Mouse (Mus musculus) liver, embryonic 12.5 days (tissue): ENCODE measurements around the gene Dcbld2. TPM values are rescaled to one million over a fixed set of nuclear protein-coding genes. Genes with fewer than 3 reads are reported as not detected.

Experiments
- ATAC-seq: fragments of 200-750 bp; cut with Nextera tagmentation; 2 replicates; pipeline ENCODE4 v1.8.0; 2017; ENCODE audit warnings: moderate number of reproducible peaks, mild to moderate bottlenecking, moderate library complexity
- H3K27ac ChIP-seq: fragments of 300-500 bp; sonication (generic); 2 replicates; pipeline ENCODE4 v1.5.1; 2016; ENCODE audit warnings: mild to moderate bottlenecking
- H3K27me3 ChIP-seq: fragments of 300-500 bp; sonication (generic); replicated peaks from 2 replicates; pipeline ENCODE4 v1.6.1; 2016; ENCODE audit warnings: mild to moderate bottlenecking, moderate library complexity
- H3K36me3 ChIP-seq: fragments of 300-500 bp; sonication (generic); 2 replicates; pipeline ENCODE4 v1.6.1; 2016; ENCODE audit warnings: mild to moderate bottlenecking, moderate library complexity
- H3K4me1 ChIP-seq: fragments of 300-500 bp; sonication (generic); 2 replicates; pipeline ENCODE4 v1.6.1; 2016
- H3K4me2 ChIP-seq: fragments of 300-500 bp; sonication (generic); 2 replicates; pipeline ENCODE4 v1.6.1; 2016; ENCODE audit warnings: mild to moderate bottlenecking, moderate library complexity
- H3K4me3 ChIP-seq: fragments of 300-500 bp; sonication (generic); 2 replicates; pipeline ENCODE4 v1.5.1; 2016; ENCODE audit warnings: mild to moderate bottlenecking, moderate library complexity
- H3K9ac ChIP-seq: fragments of 300-500 bp; sonication (generic); 2 replicates; pipeline ENCODE4 v1.6.1; 2016; ENCODE audit warnings: mild to moderate bottlenecking, moderate library complexity
- H3K9me3 ChIP-seq: fragments of 300-500 bp; sonication (generic); replicated peaks from 2 replicates; pipeline ENCODE4 v1.6.1; 2016; ENCODE audit warnings: mild to moderate bottlenecking, moderate library complexity
- WGBS: fragments of 180-500 bp; shearing (Covaris S2); methylation state at CpG from one replicate; pipeline ENCODE4 v1.1.7; 2016; ENCODE audit not compliant: insufficient replicate concordance; 5-methylcytosine and 5-hydroxymethylcytosine counted together
- polyA plus RNA-seq: library from polyadenylated mRNA; unstranded; fragments of >200 nt; fragmentation: Nextera tagmentation; extraction: Ambion mirVana; gene quantifications from 2 replicates; pipeline ENCODE4 v1.2.1, GENCODE M21; 2016

Gene Dcbld2
- polyA plus RNA-seq: 4.7 and 6.1 TPM in 2 replicates

DNA sequence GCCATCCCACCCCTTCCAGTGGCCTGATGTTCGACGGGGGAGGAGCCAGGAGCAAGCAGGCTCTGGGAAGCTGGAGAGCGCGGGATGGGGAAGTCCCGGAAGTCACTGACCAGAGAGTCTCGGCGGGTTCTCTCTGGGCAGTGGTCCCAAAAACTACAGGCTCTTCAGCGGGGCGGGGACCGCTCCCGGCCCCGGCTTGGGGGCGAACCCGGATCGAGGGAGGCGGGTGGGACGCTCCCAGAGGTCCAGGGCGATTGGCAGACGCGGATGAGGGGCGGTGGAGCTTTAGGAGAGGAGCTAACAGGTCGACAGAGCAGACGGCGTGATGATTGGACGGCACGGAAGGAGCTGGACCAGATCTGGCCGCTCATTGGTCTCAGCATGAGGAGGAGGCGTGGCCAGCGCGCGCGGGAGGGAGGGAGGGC lies at the start of gene Dcbld2:
TSS of gene Dcbld2 (plus strand) at position 382 of the 425 bp plus-strand sequence.
- Histone ChIP-seq H3K4me3 (peak within 1 kb of the TSS; percentile 79), H3K36me3 (no peaks in the 10 kb centered on the region), H3K9ac (peak within 1 kb of the TSS; percentile 83), H3K4me2 (peak within 1 kb of the TSS; percentile 95), H3K9me3 (no peaks in the 10 kb centered on the region), H3K4me1 (peaks cover 17% of the 10 kb centered on the region; the same call in 1 of the 2 replicates), H3K27ac (peak within 1 kb of the TSS; percentile 77), H3K27me3 (peaks cover 26% of the 10 kb centered on the region)
- under 1% methylated on average over 28 of the region's 32 CpGs for WGBS
- ATAC-seq: peak; percentile 99

DNA sequence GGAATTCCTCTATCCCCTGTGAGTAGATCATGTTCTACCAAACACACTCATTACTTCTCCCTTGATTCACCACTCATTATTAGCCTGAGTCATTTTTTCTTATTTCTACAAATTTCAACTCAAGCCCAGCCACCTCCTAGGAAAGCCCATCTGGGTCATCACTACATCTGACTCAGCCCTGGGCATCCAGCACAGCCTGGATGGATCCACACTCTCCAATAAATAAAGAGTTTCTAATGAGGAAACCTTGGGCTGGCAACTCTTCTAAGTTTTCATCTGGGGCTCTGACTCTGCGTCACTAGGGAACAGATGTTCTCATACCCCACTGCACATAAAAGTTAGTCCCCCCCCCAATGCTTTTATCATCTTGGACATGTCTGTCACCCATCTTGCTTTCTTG lies 31.1 kb upstream of the Dcbld2 start:
- WGBS: 69% methylated on average over 1 of the region's 1 CpGs
- Histone ChIP-seq H3K27me3 (no peaks in the 10 kb centered on the region), H3K4me2 (no peak overlapping the region), H3K9me3 (no peaks in the 10 kb centered on the region), H3K4me3 (no peak overlapping the region), H3K9ac (no peak overlapping the region), H3K27ac (no peak overlapping the region), H3K36me3 (no peaks in the 10 kb centered on the region), H3K4me1 (no peaks in the 10 kb centered on the region)
- ATAC-seq: no peak

DNA sequence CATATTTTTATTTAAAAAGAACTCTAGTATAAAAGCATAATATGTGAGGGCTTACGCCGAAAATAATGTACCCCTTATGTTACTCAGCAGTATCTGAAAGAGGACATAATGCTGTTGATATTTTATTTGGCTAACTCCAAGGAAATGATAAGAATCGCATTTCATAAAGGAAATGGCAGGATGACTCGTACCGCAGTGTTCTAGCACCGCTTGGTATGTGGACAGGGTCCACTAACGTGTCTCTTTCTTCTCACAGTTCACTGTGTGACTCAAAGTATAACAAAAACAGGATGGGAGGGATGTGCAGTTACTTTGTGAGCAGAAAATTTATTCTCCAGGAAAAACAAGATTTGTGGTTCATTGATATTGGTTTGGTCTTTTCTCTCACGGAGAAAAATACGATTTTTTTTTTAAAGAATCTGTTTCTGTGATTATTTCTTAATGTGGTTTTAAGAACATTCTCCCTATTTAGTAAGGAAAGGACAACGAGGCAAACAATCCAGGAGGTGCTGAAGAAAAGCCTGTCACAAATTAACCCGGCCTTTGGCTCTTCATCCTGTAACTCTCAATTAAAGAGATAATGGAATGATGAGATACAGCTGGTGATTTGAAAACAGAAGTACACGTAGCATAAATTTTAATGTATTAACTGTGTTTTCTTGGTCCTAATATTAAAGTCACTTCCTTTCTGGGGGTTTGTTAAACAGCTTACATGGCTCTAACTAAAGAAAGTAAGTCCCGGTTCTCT lies 30.3 kb upstream of the Dcbld2 start:
- 64% methylated on average over 13 of the region's 13 CpGs for WGBS
- no peak for ATAC-seq
- no peaks in the 10 kb centered on the region for H3K9me3 ChIP-seq
- no peak overlapping the region for H3K9ac ChIP-seq
- H3K27ac ChIP-seq: no peak overlapping the region
- H3K4me2 ChIP-seq: no peak overlapping the region
- H3K4me3 ChIP-seq: no peak overlapping the region
- H3K4me1 ChIP-seq: no peaks in the 10 kb centered on the region
- H3K36me3 ChIP-seq: no peaks in the 10 kb centered on the region
- H3K27me3 ChIP-seq: no peaks in the 10 kb centered on the region

DNA sequence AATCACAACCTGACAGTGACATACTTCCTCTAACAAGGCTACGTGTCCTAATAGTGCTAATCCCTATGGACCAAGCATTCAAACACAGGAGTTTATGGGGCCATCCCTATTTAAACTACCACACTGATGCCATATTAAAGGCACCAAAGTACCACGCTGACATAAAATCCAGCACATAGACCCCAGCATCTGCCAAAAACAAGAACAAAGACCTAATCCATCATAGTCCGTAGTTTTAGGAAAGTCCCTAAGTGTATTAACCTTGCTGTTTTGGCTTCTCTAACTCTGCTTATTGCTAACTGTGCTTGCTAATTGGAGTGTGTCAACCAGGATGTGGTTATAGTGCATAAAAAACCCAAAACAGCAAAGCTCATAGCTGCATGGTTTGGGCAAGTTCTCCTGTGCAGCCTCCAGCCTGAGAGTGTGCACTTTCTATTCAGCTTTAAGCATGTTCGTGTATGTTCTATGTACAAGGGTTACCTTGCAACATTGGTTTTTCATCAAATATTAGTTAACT lies 21.9 kb upstream of the Dcbld2 start:
- 63% methylated on average over 4 of the region's 4 CpGs for WGBS
- ATAC-seq: no peak
- no peaks in the 10 kb centered on the region for H3K9me3 ChIP-seq
- no peak overlapping the region for H3K4me3 ChIP-seq
- no peaks in the 10 kb centered on the region for H3K4me1 ChIP-seq
- no peak overlapping the region for H3K4me2 ChIP-seq
- H3K27ac ChIP-seq: no peak overlapping the region
- H3K9ac ChIP-seq: no peak overlapping the region
- H3K36me3 ChIP-seq: no peaks in the 10 kb centered on the region
- no peaks in the 10 kb centered on the region for H3K27me3 ChIP-seq

DNA sequence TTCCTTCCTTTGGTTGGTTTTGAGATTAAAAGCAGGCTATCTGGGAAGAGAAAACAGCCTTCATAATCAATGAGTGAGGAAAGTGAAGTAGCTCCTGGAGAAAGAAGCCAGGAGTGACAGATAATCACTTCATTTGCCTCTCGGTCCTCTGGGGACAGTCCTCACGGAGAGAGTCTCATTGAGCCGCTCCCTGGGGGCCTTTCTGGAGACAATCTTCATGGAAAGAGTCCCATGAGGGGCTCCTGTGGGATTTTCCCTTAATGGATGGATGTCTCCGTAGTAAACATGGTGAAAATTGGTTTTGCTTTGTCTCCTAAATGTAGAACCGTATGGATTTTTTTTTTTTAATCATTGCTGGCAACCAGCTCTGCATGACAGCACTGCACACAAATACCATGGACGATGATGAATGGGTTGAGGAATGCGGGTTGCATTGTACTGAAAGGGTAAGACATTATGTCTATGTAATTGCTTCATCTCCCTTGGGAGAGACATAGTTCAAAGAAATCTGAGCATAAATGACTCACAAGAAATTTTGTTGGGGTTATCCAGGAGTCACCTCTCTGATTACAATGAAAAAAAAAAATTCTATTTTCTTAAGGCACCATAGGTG lies 19.0 kb upstream of the Dcbld2 start:
- 46% methylated on average over 7 of the region's 7 CpGs for WGBS
- H3K36me3 ChIP-seq: no peaks in the 10 kb centered on the region
- ATAC-seq: no peak
- H3K9me3 ChIP-seq: no peaks in the 10 kb centered on the region
- H3K9ac ChIP-seq: no peak overlapping the region
- no peak overlapping the region for H3K27ac ChIP-seq
- no peaks in the 10 kb centered on the region for H3K27me3 ChIP-seq
- no peak overlapping the region for H3K4me3 ChIP-seq
- H3K4me2 ChIP-seq: no peak overlapping the region
- H3K4me1 ChIP-seq: no peaks in the 10 kb centered on the region

DNA sequence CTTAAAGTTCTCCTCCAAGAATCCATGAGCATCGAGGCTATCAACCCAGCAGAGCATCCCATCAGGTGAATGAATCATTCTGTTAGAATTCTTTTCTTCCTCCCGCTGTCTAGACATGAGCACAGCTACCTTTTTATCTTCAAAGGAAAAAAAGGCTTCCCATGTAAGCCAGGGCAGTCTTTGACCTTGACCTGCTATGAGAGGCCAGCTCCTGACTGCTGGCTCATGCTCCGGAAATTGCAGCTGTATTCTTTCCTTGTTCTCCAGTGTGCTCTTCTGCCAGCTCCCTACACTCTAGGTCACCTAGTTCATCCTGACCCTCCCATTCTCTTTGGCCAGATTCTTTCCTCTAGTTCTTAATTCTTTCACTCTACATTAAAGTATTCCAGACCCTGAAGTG lies 15.2 kb upstream of the Dcbld2 start:
- 71% methylated on average over 3 of the region's 3 CpGs for WGBS
- Histone ChIP-seq H3K4me3 (no peak overlapping the region), H3K9ac (no peak overlapping the region), H3K27ac (no peak overlapping the region), H3K9me3 (no peaks in the 10 kb centered on the region), H3K4me1 (no peaks in the 10 kb centered on the region), H3K36me3 (no peaks in the 10 kb centered on the region), H3K4me2 (no peak overlapping the region), H3K27me3 (no peaks in the 10 kb centered on the region)
- ATAC-seq: no peak

DNA sequence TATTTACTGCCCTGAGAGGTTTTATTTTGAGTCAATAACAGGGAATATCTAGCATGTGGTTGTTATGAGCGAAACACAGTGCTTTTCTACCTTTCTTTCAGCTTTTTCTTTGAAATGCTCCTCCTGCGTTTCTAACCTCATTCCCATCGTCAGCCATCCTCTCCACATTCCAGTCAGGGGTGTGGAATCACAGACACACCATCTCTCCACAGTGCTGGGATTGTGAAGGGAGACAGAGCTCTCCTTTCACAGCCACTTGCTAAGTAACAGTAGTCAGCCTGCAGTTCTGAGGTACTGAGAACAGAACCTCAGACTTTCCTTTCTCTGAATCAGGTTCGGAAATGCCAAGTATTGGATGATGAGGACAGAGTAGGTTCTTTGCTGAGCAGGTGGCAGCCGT lies 14.1 kb upstream of the Dcbld2 start:
- H3K4me2 ChIP-seq: no peak overlapping the region
- H3K27me3 ChIP-seq: no peaks in the 10 kb centered on the region
- H3K9ac ChIP-seq: no peak overlapping the region
- 58% methylated on average over 5 of the region's 5 CpGs for WGBS
- no peak overlapping the region for H3K4me3 ChIP-seq
- no peaks in the 10 kb centered on the region for H3K4me1 ChIP-seq
- no peaks in the 10 kb centered on the region for H3K36me3 ChIP-seq
- H3K9me3 ChIP-seq: no peaks in the 10 kb centered on the region
- ATAC-seq: no peak
- no peak overlapping the region for H3K27ac ChIP-seq

DNA sequence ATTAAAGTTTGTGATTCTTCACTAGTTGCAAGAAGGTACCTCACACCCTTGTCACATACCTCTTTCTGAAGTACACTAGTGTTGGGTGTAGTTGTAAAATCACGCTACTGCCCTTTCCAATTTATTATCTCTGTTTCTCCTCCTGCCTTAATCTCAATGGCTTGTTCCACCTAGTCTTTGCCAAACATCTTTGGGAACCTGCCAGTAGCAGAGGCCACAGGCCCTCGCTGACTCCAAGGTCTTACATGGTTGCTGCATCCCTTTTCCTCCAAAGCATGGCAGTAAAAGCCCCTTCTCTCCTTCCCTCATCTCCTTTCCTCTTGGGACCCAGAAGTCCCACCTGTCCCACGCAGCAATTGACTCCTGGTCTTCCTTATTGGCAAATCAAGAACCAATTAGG lies 9.6 kb upstream of the Dcbld2 start:
- no peak overlapping the region for H3K9ac ChIP-seq
- 68% methylated on average over 3 of the region's 3 CpGs for WGBS
- no peaks in the 10 kb centered on the region for H3K27me3 ChIP-seq
- no peak overlapping the region for H3K27ac ChIP-seq
- no peaks in the 10 kb centered on the region for H3K9me3 ChIP-seq
- no peaks in the 10 kb centered on the region for H3K36me3 ChIP-seq
- H3K4me3 ChIP-seq: no peak overlapping the region
- H3K4me2 ChIP-seq: no peak overlapping the region
- no peak for ATAC-seq
- H3K4me1 ChIP-seq: 0 out of 2 replicates have a peak, but pooled peaks cover 2% of the 10 kb centered on the region

DNA sequence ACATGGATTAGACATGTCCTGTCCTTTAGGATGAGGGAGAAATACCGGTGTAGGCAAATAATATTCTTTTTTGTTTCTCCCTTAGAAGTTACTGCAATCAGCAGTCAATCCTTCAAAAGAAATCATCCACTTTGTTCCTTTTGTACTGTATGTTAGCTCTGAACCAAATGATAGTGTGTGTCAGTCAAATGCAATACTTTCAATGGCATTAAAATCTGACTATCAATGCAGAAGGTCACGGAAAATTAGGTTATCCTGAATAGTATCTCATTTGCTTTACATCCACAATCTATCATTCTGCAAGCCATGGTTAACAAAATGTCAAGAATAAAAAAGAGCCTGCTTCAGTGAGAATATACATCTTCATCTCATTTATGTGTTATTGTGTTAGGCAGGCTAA lies 7.2 kb upstream of the Dcbld2 start:
- WGBS: 67% methylated on average over 2 of the region's 2 CpGs
- no peaks in the 10 kb centered on the region for H3K9me3 ChIP-seq
- ATAC-seq: no peak
- peaks cover 12% of the 10 kb centered on the region for H3K27me3 ChIP-seq
- H3K36me3 ChIP-seq: no peaks in the 10 kb centered on the region
- no peak overlapping the region for H3K9ac ChIP-seq
- H3K4me2 ChIP-seq: no peak overlapping the region
- 0 out of 2 replicates have a peak, but pooled peaks cover 3% of the 10 kb centered on the region for H3K4me1 ChIP-seq
- H3K27ac ChIP-seq: no peak overlapping the region
- H3K4me3 ChIP-seq: no peak overlapping the region

DNA sequence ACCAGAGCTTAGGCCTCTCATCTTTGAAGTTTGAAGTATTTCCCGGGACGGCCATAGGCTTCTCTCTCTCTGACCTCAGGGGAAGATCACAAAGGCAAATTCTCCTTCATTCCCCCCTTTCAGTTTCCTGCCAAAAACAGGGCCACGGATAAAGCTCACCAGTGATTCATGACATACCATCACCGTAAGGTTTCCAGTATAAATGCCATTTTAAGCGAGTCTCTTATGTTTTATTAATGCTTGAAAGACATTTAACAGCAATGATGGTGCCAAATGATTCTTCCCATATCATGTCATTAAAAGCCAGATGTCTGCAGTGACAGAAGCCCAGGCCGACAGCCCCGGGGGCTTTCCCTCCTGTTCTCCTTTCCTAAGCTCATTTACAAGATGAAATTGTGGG lies 3.6 kb upstream of the Dcbld2 start:
- no peak overlapping the region for H3K9ac ChIP-seq
- no peak overlapping the region for H3K4me2 ChIP-seq
- H3K27ac ChIP-seq: no peak overlapping the region
- no peak overlapping the region for H3K4me3 ChIP-seq
- H3K36me3 ChIP-seq: no peaks in the 10 kb centered on the region
- 63% methylated on average over 7 of the region's 7 CpGs for WGBS
- peaks cover 17% of the 10 kb centered on the region; the same call in 1 of the 2 replicates for H3K4me1 ChIP-seq
- no peaks in the 10 kb centered on the region for H3K9me3 ChIP-seq
- no peak for ATAC-seq
- peaks cover 23% of the 10 kb centered on the region for H3K27me3 ChIP-seq

DNA sequence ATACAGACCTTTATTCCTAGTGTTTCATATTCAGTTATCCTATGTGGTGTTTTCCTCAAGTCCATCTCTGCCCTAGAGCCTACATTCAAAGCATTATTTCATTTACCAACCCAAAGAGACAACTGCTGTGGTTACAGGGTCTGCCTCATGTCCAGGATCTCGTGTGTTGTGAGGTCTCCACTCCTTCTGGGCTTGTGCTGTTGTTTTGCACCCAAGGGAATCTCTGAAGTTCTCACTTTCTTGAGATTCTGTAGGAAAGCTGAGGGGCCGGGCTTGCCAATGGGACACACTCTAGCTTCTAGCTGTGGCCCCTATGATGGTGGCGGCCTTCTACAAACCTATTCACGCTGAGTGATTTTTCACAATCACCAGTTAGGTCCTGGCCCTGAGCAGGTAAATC lies 3.0 kb upstream of the Dcbld2 start:
- no peaks in the 10 kb centered on the region for H3K9me3 ChIP-seq
- H3K4me1 ChIP-seq: peaks cover 17% of the 10 kb centered on the region; the same call in 1 of the 2 replicates
- H3K27ac ChIP-seq: no peak overlapping the region
- no peak overlapping the region for H3K4me3 ChIP-seq
- no peak overlapping the region for H3K9ac ChIP-seq
- no peak overlapping the region for H3K4me2 ChIP-seq
- ATAC-seq: no peak
- H3K36me3 ChIP-seq: no peaks in the 10 kb centered on the region
- 62% methylated on average over 4 of the region's 4 CpGs for WGBS
- H3K27me3 ChIP-seq: peaks cover 26% of the 10 kb centered on the region

DNA sequence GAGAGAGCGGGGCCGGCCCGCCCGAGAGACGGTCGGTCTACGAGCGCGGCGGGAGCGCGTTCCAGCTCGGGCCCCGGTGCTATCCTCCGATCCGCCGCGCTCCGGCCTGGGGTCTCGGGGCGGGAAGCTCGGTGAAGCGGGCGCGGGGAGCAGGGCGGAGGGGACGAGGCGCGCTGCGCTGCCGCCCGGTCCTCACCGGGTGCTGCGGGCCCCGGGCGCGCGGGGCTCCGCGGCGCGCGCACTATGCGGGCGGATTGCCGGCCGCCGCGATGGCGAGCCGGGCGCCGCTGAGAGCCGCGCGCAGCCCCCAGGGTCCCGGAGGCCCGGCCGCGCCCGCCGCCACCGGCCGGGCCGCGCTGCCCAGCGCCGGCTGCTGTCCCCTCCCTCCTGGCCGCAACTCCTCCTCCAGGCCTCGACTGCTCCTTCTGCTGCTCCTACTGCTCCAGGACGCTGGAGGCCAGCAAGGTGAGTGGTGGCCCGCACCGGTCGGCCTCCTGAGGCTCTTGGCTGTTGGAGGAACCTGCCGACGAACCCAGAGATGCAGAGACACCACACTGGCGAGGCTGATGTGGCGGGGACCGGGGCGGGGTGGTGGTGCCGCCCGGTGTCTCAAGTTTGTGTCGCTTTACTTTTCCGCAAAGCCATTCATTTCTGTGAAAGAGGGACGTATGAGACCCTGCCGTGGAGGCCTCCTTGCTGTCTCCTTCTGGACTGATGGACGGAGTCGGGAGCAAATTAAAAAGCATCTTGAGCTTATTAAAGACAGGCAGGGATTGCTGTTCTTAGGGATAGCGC lies 441 bp downstream of the Dcbld2 start:
- H3K27me3 ChIP-seq: peaks cover 26% of the 10 kb centered on the region
- H3K27ac ChIP-seq: peak overlapping the region; percentile 77
- H3K4me1 ChIP-seq: peaks cover 14% of the 10 kb centered on the region; the same call in 1 of the 2 replicates
- no peaks in the 10 kb centered on the region for H3K36me3 ChIP-seq
- peak overlapping the region; percentile 83 for H3K9ac ChIP-seq
- under 1% methylated on average over 40 of the region's 89 CpGs for WGBS
- peak overlapping the region; percentile 79 for H3K4me3 ChIP-seq
- no peaks in the 10 kb centered on the region for H3K9me3 ChIP-seq
- ATAC-seq: peak; percentile 59
- peak overlapping the region; percentile 95 for H3K4me2 ChIP-seq
